In genomic region chr16:97887762-97888161, GRCm38 (mm10) we compare ENCODE assay signal across 13 mouse cellular contexts.
"Had no signal": no experiment of that assay in that cellular context is flagged by ENCODE, and none has a peak within 500 bp of the region (broad histone marks: within the 10 kb centered on the region; RNA-seq: fewer than 3 reads in every experiment).

No protein-coding gene starts in this region.

- H3K4me3 ChIP-seq: limb, embryonic 10.5 days; liver, embryonic 15.5 days; megakaryocyte, embryonic 14.5 days; midbrain, embryonic 15.5 days had no signal

- H3K9ac ChIP-seq: liver, embryonic 15.5 days; midbrain, embryonic 15.5 days had no signal

- H3K27me3 ChIP-seq: liver, embryonic 15.5 days; megakaryocyte, embryonic 14.5 days; midbrain, embryonic 15.5 days had no signal

- H3K9me3 ChIP-seq: limb, embryonic 10.5 days; liver, embryonic 15.5 days; megakaryocyte, embryonic 14.5 days; midbrain, embryonic 15.5 days had no signal

- H3K36me3 ChIP-seq: limb, embryonic 10.5 days; liver, embryonic 15.5 days had no signal

- H3K27ac ChIP-seq: limb, embryonic 10.5 days; liver, embryonic 15.5 days; midbrain, embryonic 15.5 days had no signal

- H3K4me2 ChIP-seq: liver, embryonic 11.5 days; liver, embryonic 15.5 days; midbrain, embryonic 11.5 days; midbrain, embryonic 15.5 days had no signal

- DNase-seq: kidney, postnatal 10 days; kidney, postnatal 4 days; lung, adult 2 months; lung, postnatal 36 days; right cerebral cortex, postnatal 25 days; thymus, postnatal 4 days had no signal

- ATAC-seq: lung, postnatal 0 days; midbrain, embryonic 15.5 days had no signal

- H3K4me1 ChIP-seq: limb, embryonic 10.5 days; liver, embryonic 15.5 days; megakaryocyte, embryonic 14.5 days; midbrain, embryonic 15.5 days had no signal
